27 mouse cellular contexts compared by ENCODE assay signal in the genomic region with DNA sequence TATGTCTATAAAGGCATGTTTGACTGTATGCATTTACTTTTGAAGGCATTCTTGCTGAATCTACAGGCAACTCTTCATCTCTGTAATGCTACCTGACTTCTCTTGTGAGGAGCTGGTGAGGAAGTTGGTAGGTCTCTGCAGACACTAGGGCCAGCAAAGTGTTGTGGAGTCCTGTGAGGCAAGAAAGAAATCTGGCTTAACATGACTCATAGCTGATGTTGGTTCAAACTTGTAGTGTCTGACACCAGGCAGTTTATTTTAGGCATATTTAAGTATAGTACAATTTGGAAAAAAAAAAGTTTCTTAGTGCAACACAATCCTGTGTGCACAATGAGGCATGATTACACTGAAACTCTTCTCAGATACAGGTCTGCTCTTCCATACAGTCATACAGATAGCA. TPM values are rescaled to one million over a fixed set of nuclear protein-coding genes. Genes with fewer than 3 reads are reported as not detected.
"Had no signal": no experiment of that assay in that cellular context is flagged by ENCODE, and none has a peak within 500 bp of the region (broad histone marks: within the 10 kb centered on the region; RNA-seq: fewer than 3 reads in every experiment).

No protein-coding gene starts in this region.

- DNase-seq: kidney, adult 9 months; kidney, postnatal 14 days; kidney, postnatal 4 days; layer of hippocampus, adult 9-11 months; layer of hippocampus, postnatal 36 days; liver; lung, adult 18-20 months; lung, postnatal 10 days; lung, postnatal 36 days; right cerebral cortex, postnatal 25 days; spleen, adult 18-20 months; thymus, postnatal 25 days had no signal

- ATAC-seq: liver, embryonic 12.5 days; midbrain, embryonic 13.5 days; midbrain, embryonic 16.5 days had no signal

- H3K27ac ChIP-seq: limb, embryonic 10.5 days; limb, embryonic 13.5 days; liver, embryonic 12.5 days; liver, embryonic 15.5 days; lung, embryonic 15.5 days; midbrain, embryonic 10.5 days; midbrain, embryonic 13.5 days; neural tube, embryonic 13.5 days; stomach, embryonic 15.5 days had no signal

- H3K4me3 ChIP-seq: limb, embryonic 10.5 days; limb, embryonic 13.5 days; liver, embryonic 12.5 days; liver, embryonic 15.5 days; lung, embryonic 15.5 days; megakaryocyte, embryonic 14.5 days; midbrain, embryonic 10.5 days; midbrain, embryonic 13.5 days; myocyte; neural tube, embryonic 13.5 days; stomach, embryonic 15.5 days had no signal

- H3K9ac ChIP-seq: limb, embryonic 13.5 days; liver, embryonic 12.5 days; liver, embryonic 15.5 days; lung, embryonic 15.5 days; midbrain, embryonic 13.5 days; neural tube, embryonic 13.5 days; stomach, embryonic 15.5 days had no signal

- H3K4me2 ChIP-seq: limb, embryonic 13.5 days; liver, embryonic 12.5 days; liver, embryonic 15.5 days; lung, embryonic 15.5 days; midbrain, embryonic 13.5 days; neural tube, embryonic 13.5 days; stomach, embryonic 15.5 days had no signal

- H3K27me3 ChIP-seq: limb, embryonic 13.5 days; liver, embryonic 12.5 days; liver, embryonic 15.5 days; lung, embryonic 15.5 days; megakaryocyte, embryonic 14.5 days; midbrain, embryonic 13.5 days; neural tube, embryonic 13.5 days; stomach, embryonic 15.5 days had no signal

- H3K4me1 ChIP-seq: limb, embryonic 10.5 days; limb, embryonic 13.5 days; liver, embryonic 12.5 days; liver, embryonic 15.5 days; lung, embryonic 15.5 days; midbrain, embryonic 13.5 days; neural tube, embryonic 13.5 days; stomach, embryonic 15.5 days had no signal

- H3K9me3 ChIP-seq: limb, embryonic 10.5 days; limb, embryonic 13.5 days; liver, embryonic 12.5 days; liver, embryonic 15.5 days; lung, embryonic 15.5 days; megakaryocyte, embryonic 14.5 days; midbrain, embryonic 10.5 days; midbrain, embryonic 13.5 days; neural tube, embryonic 13.5 days; stomach, embryonic 15.5 days had no signal

RNA-seq across cellular contexts. Expression of gene Chrm5, which starts 11.0 kb away (rescaled TPM):
- total RNA-seq: monocyte, adult 5-6 weeks; neutrophil, adult 5-6 weeks had no signal
- polyA plus RNA-seq: limb, embryonic 10.5 days; limb, embryonic 13.5 days; liver, embryonic 12.5 days; liver, embryonic 15.5 days; lung, embryonic 15.5 days; midbrain, embryonic 10.5 days; myocyte; stomach, embryonic 15.5 days; thymus, postnatal 0 days had no signal
